Mouse (Mus musculus) frontal cortex, adult 2 months (tissue): Measurements from ENCODE around the gene Kifc5b. TPM values are rescaled to one million over a fixed set of nuclear protein-coding genes. Genes with fewer than 3 reads are reported as not detected.
A peak's percentile ranks its signal among the peaks of the same experiment; 100 is the strongest.

Experiments
- DNase-seq, 2 experiments: peaks; one replicate each; pipeline ENCODE4 v3.0.0; 2022; ENCODE audit warnings: low spot score in 1 of 2; ENCODE audit errors: extremely low spot score in 1 of 2
- polyA plus RNA-seq: library from polyadenylated mRNA; depleted of rRNA; stranded (reverse); fragments of >200 nt; gene quantifications from 2 replicates; pipeline ENCODE4 v1.2.3, GENCODE M21; 2012

The Kifc5b gene
- polyA plus RNA-seq, 1 experiment: 4.5 TPM

DNA sequence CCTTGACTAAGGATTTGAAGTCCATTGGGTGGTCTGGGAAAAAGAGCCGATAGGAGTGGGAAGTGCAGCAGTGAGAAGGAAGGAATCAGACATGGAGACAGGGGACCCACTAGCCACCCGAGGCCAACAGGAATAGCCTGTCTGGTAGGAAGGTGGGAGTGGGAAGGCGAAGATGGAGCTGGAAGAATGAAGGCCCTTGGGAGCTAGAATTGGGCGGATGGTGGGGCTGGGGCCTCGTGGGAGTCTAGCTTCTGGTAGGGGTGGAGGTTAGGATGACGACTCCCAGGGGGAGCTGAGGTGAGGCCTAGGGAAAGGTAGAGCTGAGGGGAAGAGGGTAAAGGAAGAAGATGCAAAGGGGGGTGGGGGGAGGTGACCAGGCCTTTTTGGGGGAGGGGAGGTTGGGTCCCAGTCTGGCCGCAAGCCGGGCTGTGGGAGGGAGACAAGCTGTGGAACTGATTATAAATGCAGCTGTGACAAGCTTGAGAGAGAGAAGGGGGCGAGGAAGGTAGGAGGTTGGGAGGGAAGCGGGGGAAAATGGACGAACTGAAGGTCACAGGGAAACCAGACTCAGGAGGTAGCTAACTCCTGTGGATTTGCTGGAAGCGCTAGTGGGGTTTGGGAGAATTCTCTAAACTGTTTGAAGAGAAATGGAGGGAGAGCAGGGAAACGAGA lies 29.1 kb downstream of the Kifc5b start:
- DNase-seq: peak in 1 of 2 experiments; percentile 71

DNA sequence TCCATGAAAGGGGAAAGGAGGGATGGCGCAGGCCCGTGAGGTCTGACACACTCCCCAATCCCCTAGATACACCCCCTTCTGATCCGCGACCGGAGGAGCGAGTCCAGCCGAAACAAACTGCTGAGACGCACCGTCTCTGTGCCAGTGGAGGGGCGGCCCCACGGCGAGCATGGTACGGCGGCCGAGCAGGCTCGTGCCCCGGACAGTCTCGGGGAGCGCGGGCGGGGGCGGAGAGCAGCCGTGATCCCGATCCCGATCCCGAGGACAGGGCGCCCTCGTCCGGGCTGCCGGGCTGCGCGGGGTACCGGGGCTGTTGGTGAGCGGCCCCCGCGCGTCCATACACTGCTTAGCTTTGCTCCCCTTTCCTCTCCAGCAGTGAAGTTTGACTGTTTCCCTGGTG lies 29.7 kb downstream of the Kifc5b start:
- peak in 1 of 2 experiments; percentile 77 for DNase-seq

DNA sequence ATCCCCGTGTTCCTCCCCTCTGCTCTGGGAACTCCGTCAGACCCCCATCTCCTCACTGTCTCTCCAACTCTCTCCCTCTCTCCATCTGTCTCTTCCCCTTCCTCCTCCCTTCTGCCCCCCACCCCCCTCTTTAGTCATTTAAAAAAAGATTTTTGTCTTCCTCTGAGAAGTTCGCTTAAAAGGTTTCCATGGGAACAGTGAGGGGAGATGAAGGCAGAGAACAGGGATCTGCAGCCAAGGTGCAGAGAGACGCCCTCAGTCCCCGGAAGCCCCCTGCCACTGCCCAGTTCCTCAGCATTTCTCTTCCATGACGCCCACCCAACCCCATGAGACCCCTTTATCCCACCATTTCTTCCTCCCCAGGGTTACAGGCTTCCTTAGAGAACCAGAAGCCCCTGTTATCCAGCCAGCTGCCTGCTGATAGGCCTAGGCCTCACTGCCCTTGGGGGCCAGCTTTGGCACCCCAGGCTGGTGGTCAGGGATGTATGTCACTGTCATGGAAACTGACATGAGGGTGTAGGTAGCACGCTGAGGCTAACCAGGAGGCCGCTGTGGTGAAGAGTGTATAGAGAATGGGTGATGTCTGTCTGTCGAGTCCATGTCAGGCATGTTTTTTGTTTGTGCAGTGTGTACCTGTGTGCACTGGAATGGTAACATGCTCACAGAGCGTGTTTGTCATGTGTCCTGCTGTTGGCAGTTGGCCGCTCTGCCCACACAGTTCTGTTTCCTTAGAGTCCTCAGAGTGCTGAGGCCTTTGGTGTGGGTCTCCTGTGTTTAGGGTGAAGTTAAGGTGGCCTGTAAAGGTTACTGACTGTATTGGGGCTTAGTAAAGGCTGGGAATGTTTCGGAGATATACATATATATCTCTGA lies 30.6 kb downstream of the Kifc5b start:
- DNase-seq: peak in 1 of 2 experiments; percentile 60

DNA sequence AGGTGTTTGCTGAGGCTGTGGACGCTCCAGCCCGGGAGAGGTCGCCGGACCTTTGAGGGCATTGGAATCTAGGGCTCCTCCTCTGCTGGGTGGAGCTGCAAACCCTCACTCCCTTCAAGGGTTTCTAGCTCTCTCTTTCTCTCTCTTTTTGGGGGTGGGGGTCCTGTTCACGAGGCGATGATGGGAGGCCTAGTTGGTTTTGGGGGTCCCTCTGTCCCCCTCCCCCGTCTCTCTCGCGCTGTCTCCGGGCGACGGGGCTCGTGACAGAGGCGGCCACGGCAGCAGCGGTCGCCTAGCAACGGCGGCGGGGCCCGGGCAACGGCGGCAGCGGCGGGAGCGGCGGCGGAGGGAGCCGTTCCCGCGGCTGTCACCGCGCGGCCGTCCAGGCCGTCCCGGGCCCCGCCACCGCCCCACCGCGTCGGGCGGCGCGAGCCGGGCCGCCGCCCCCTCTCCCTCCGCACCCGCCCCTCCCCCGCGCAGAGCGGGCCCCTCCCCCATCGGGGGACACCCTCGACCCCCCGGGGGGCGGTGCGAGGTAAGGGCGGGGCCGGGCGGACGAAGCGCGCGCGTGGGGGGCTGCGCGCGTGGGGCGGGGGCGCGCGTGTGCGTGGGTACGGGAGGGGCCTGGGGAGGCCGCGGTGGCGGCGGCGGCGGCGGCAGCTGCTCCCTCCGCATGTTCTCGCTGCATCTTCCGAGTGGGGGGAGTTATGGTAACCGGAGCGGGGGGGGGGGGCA lies 31.6 kb downstream of the Kifc5b start:
- DNase-seq: peak in 1 of 2 experiments; percentile 51

DNA sequence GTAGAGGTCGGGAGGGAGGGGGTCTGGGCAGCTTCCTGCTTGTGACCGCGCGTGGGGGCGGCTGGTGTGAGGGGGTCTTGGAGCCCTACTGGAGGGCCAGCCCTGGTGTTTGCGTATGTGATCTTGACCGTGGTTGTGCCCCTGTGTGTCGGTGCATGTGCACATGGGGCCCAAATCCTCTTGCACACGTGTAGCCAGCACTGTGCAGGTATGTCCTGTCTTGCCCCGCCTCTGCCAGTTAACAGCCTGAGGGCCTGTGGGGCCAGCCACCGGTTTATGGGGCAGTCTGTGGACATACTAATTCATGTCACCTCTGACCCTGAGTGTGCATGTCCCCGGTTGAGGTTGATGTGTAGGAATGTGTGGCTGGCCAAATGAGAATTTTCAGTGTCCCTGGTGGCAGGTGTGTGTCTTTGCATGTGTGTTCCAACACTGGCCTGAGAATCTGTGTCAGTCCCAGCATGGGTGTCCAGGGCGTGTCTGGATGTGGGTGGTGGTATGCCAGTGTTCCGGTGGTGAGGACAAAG lies 32.2 kb downstream of the Kifc5b start:
- no peak for DNase-seq

DNA sequence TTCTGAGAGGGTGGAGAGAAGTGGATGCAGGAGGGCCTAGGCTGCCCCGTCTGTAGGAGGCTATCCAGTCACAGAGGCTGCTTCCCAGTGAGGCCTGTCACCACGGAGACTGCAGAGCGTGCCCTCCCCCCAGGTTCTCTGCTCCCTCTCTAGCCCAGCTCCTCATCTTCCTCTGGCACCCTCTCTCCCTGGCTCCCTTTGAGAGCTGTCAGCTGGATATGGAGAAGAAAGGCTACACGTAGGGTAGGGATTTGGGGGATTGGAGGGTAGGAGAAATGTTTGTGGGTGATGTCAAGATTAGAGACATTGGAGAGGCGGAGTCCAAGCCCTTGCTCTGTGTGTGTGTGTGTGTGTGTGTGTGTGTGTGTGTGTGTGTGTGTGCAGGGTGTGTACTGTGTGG lies 33.0 kb downstream of the Kifc5b start:
- DNase-seq: no peak

DNA sequence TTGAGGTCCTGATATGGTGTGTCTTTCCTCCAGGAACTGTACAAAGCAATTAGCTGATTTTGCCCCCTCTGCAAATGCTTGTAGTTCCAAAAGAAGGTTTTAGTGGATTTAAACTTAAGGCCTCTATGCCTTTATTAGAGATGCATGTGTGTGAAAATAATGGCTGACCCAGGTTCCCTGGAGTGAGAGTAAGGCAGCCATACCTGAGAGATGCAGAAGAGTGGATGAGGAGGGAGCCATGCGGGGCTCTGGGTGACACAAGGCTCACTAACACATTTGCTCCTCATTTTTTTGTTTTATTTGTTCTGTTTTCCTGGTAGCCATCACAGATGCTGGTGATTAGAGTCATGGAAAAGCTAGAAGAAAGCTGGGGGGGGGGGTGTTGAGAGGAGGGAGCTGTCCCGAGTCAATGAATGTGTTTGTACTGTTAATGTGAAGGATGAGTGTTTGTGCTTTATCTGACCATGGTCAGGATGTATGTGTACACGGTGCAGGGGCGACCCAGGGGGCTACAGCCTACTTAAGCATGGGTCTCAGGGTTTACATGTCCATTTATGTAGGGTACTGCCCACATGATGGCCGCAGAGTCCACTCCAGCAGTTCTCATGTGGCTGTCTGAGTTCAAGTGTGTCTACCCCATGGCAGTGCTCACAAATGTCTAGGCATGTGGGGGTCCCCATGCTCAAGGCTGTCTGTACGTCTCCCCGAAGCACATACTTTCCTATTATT lies 33.8 kb downstream of the Kifc5b start:
- no peak for DNase-seq

DNA sequence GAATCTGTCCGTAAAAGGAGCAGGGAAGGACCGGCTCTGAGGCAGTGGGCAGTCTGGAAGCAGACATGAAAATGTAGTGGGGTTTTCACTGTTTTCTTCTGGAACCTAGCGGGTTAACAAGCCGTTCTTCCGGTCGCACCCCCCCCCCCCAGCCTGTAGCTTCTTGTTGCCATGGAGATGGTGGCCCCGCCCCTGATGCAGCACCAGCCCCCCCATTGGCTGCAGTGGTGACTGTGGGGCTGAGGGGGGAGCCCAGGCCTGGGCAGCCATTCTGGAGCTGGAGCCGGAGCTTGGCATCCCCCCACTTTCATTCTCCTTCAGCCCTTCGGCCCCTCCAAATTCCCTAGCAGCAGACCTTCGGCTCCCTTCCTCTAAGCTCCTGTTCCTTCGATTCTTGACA lies 34.5 kb downstream of the Kifc5b start:
- DNase-seq: peak in 1 of 2 experiments; percentile 85

DNA sequence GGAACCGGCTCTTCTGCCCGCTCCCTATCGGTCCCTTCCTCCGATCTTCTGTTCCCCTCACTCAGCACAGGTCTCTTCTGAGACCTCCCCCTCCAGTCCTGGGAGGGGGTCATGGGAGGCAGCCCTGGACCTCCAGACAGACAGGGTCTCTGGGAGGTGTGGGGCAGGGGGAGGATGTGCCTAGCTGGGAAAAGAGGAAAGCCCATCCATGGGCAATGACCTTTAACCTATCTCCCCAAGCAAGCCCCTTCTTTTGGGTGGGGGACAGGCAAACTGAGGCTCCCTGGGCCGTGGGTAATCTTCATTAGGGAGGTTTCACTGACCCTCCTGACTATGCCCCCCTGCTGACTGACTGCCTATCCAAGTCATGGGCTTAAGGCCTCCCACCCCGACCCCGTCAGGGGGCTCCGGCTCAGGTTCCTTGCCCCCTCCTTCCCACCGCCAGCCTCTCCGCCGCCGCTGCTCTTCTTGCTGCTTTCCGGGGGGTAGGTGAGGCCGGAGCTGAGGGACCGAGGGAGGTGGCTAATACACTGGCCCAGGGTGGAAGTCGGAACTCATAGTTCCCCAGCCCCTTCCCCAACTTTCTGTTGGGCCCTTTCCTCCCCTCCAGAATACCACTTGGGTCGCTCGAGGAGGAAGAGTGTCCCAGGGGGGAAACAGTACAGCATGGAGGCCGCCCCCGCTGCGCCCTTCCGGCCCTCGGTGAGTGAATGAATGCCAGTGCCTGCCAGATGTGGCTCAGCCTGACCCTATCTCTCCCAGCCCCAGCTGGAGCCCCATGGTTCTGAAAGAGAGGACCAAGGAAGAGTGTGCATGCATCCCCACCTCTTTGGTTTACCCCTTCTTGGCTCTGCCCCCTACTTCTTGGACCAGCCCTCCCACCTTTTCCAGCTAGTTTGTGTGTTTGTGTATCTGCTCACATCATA lies 35.3 kb downstream of the Kifc5b start:
- DNase-seq: no peak

DNA sequence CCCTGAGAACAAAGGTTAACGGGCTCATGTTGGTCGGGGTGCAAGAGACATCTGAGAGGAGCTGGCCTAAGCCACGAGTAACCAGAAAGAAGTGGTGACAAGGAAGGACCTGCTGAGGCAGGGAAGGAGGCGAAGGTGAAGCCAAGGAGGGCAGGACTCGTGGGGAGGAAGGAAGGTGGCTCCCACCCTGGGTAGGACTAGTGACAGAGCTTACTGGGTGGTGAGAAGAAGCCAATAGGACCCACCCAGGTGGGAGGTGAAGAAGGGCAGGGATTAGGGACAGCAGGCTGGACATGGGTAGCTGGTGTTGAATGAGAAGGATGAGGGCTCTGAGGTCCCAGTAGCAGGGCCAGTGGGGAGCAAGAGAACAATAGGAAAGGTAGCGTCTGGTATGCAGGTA lies 36.3 kb downstream of the Kifc5b start:
- DNase-seq: no peak

DNA sequence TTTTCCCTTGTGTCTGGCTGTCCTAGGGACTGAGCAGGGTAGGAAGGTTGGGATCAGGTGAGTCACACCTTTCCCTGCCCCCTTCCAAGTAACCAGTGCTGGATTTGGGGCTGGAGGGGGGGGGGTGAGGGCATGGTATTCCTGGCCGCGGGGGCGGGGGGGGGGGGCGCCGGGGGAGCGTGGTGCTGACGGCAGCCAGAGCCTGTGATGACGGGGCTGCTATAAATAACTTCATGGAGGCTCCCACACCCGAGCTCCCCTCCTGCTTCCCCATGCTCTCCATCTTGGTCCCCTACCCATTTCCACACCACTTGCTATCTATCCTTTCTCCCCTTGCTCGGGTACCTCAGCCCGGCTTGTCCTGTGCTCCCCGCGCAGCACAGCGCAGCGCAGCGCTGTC lies 36.8 kb downstream of the Kifc5b start:
- DNase-seq: no peak

DNA sequence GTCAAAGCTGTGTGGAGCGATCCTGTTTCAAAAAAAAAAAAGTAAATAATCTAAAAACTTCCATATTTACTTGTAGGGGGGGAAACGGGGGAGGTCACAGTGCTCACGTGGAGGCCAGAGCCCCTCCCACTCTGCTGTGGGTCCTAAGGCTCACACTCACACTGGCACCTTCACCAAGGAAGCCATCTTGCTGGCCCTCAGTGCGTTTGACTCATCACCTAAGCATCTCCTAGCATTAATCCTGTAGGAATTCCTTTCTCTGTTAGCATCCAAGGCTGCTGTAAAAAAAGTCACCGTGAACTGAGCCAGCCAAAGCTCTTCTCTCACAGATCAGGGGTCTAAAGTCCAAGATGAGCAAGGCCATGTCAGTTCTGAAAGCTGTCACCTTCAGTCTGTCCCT lies 39.4 kb downstream of the Kifc5b start:
- no peak for DNase-seq

DNA sequence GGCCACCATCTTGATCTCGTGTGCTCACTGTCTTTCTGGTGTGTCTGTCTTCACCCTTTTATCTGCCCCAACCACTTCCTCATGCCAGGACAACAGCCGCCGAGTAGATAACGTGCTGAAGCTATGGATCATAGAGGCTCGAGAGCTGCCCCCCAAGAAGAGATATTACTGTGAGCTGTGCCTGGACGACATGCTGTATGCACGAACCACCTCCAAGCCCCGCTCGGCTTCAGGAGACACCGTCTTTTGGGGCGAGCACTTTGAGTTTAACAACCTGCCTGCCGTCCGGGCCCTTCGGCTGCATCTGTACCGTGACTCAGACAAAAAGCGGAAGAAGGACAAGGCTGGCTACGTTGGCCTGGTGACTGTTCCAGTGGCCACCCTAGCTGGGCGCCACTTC lies 40.0 kb downstream of the Kifc5b start:
- no peak for DNase-seq

DNA sequence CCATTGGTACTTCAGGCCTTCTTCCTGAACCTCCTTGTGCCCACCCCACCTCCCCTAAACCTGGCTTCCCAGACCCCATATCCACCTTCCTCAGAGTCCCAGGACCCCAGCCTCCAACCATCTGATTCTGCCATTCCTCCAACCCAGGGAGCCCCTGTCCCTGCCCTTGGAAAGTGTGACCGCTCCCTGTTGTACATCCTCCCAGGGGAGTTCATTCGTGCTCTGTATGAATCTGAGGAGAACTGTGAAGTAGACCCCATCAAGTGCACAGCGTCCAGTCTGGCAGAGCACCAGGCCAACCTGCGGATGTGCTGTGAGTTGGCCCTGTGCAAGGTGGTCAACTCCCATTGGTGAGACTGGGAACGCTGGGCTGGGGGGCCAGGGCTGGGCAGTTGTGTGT lies 41.0 kb downstream of the Kifc5b start:
- DNase-seq: no peak

DNA sequence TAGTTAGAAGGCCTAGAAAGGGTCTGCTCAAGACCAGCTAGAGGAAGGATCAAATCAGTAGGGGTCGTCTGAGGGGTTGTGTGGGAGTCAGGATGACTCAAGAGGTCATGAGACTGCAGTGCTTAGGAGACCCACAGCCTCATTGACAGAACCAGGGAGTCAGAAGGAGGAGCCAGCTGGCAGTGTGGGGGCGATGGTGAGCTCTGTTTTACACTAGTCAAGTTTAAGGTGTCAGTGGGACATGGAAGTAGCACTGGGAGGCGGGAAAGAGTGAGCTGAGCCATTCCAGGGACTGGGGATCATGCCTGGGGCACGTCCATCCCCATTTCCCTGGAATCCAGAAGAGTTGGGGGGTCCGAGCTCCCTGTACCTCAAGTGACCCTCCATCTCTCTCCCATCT lies 42.0 kb downstream of the Kifc5b start:
- peak in 1 of 2 experiments; percentile 72 for DNase-seq

DNA sequence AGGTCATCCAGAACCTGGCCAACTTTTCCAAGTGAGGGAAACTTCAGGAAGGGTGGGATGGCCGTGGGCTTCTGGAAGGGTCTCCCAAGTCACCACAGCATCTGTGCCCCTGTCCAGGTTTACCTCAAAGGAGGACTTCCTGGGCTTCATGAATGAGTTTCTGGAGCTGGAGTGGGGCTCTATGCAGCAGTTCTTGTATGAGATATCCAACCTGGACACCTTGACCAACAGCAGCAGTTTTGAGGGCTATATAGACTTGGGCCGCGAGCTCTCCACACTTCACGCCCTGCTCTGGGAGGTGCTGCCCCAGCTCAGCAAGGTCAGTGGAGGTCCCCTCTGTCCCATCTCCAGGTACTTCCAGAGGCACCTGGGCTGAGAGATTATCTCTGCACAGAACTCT lies 42.9 kb downstream of the Kifc5b start:
- no peak for DNase-seq

DNA sequence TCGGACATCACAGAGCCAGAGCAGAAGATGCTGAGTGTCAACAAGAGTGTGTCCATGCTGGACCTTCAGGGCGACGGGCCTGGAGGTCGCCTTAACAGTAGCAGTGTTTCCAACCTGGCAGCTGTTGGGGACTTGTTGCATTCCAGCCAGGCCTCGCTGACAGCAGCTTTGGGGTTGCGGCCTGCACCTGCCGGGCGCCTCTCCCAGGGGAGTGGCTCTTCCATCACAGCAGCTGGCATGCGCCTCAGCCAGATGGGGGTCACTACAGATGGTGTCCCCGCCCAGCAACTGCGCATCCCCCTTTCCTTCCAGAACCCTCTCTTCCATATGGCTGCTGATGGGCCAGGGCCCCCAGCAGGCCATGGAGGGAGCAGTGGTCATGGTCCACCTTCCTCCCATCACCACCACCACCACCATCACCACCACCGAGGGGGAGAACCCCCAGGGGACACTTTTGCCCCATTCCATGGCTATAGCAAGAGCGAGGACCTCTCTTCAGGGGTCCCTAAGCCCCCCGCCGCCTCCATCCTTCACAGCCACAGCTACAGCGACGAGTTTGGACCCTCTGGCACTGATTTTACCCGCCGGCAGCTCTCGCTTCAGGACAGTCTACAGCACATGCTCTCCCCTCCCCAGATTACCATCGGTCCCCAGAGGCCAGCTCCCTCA lies 44.8 kb downstream of the Kifc5b start:
- DNase-seq: no peak

DNA sequence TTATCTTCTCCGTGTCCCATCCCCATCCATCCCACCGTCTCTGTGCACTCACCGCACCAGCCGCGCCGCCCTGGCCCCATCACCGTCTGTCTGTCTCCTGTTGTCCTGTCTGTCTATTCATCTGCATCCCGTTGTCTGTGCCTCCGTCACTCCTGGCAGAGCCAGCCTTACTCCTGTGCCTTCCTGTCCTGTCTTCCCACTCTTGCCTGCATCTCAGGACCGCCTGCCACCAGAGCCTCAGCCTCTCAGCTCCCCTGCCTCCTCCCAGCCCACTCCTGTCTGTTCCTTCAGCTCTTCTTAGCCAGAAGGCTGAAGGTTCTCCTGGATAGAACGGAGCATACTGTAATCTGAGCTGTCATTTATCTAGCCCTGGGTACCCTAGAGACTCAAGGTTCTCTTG lies 50.1 kb downstream of the Kifc5b start:
- DNase-seq: no peak

DNA sequence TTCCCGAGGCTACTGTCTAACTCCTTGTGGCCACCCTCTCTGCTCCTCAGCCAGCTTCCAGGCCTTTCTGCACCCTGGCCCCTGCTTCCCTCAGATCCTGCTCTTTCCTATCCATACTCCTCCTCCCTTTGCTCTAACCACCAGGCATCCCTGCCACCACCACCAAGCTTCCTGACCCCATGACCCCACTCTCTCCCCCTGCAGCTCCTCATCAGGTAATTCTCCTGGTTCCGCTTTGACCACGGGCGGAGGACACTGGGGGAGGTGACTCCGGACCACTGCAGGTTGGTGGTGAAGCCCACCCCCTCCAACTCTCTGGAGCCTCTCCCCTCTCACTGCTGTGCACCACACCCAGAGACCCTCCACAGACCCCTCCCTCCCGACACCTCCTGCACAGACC lies 50.6 kb downstream of the Kifc5b start:
- DNase-seq: no peak
